Mouse (Mus musculus): Measurements from ENCODE around the gene Olfr784.
"Not testable (repeated sequence)": the region's sequence is repeated elsewhere in the genome, so short reads cannot be mapped to it uniquely, and the experiment has no call there.

The Olfr784 gene

DNA sequence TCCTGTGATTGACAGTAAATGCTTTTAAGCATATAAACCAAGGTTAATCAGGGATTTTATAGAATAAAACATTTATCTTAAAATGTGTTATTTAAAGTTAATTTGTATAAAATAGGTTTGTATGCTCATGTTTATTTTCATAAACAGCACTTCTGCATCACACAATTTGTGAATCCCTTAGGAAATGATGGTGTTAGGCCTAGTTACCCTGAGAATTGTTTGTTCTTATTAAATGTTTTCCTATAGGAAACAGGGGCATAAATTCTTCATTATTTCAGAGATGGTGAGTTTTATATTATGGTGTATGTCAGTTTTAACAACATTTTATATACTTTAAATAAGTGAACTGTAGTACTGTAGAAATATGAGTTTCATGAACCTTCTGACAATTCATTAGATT lies at the start of gene Olfr784:
Gene Olfr784 (plus strand): TSS at position 301 of the 400 bp plus-strand sequence.
- no peak for DNase-seq

DNA sequence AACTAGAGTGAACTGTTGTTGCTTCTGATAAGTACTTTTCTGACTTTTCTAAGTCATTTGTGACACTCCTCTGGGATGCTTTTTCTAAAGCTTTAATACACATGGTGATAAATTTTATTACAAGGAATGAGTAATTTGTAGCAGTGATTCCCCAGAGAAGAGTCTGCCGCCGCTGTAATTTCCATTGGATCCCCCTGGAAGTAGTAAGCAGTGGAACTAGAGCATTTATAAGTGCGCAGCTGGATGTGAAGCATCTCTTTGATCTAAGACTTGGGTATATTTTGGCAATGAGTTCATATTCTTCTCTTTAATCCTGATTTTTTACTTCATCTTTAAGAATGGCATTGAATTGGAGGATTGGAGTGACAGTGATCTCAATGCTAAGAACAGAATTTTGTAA lies 35.3 kb upstream of the Olfr784 start, which contains the start of gene Olfr782:
Gene Olfr782 (plus strand): TSS at position 301 of the 400 bp plus-strand sequence.
- no peak for DNase-seq

DNA sequence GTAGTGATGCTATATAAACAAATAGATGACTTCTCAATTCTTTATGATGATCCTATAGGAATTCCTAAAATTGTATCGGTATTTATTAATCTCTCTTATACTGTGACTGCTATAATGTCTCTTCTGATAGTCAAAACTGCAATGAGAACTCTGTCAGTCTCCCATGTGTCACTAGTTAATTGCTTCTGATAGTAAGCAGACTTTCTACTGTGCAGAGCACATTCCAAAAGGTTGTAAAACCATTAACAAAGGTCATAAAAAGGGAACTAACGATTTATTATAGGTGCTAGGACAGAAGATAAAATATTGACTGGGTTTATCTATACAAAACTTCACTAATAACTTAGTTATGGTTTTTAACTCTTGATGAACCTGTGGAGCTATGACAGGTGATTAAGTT lies 31.4 kb upstream of the Olfr784 start:
- not testable (repeated sequence) for DNase-seq

DNA sequence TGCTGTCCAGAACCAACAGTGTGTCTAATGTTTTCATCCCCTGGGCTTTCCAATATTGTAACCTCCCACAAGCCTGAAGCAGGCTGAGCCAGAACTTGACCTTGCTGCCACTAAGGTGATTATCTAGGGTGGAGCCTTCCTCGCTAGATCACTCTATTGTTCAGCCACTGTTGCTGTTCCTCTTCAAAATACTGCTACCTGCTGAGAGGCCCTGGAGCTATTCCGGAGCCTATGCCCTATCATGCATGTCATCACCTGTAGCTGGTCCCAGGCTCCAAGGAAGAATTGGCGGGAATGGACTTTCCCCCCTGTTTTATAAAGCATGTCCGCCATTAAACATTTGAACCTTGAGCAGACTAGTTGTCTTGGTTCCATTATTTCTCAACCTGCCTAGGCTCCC lies 27.4 kb upstream of the Olfr784 start:
- not testable (repeated sequence) for DNase-seq

DNA sequence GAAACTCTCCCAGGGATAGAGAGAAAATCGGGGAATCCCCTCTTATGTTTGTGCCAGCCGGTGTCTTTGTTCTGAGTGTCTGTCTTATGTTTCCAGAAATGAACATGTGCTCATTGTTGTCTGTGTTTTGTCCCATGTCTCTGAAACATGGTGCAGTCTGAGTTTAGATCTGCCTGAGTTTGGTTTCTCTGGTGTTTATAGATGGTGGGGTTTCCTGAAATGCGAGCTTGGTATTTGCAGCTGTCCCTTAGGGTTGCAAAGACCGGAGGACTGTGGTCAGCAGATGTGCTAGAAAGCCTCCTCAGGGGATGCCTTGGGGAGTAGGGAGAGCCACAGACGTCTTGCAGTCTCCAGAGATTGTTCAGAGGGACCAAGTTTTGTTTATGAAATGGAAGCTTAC lies 26.6 kb upstream of the Olfr784 start:
- DNase-seq: no peak

DNA sequence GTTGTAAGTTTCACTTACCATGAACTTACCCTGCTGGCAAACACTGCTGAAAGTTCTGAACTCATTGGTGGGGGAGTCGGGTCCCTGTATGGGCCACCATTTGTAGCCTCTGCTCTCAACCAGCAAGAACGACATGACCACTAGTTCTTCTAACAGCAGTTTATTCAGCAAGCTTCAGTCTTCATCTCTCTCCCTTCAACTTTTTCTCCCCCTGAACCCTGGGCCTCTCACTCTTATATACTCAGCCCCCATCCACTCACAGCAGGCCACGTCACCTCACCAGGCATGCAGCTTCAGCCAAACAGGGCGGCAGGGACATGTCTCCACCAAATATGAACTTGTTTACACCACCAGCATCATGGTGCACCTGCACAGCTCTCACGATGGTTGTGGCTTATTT lies 9.8 kb upstream of the Olfr784 start:
- DNase-seq: not testable (repeated sequence)

DNA sequence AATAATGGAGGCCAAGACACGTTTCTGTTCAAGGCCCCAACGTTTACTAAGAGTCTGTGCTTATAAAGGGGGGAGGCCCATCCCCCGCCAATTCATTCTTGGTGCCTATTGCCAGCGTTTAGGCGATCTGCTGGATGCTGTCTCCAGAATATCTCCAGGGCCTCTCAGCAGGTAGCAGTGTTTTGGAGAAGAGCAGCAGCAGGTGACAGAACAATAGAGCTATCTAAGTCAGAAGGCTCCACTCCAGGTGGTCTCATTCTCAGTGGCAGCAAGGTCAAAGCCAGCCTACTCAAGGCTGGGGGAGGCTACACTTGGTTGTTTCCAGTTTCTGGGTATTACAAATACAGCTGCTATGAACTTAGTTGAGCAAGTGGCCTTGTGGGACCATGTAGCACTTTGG lies 17.0 kb downstream of the Olfr784 start:
- DNase-seq: no peak

DNA sequence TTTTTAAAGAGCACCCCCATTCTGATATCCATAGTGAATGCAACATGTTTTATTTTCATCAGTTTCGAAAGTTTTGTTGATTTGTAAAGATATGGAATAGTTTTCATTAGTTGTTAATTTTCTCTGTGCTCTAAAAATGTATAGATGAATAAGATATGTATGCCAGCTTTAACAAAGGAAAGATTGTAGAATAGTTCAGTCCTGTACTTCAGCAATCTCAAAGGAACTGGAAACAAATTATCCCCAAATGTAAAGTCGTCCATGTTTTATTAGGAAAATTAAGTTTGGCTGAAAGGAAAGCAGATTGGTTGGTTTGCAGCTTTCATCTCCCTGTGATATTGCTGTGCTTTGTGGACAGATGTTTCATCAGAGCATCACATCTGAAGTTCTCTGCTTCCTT lies 21.2 kb downstream of the Olfr784 start, which contains the start of gene Olfr785:
Gene Olfr785 (plus strand): TSS at position 301 of the 400 bp plus-strand sequence.
- no peak for DNase-seq

DNA sequence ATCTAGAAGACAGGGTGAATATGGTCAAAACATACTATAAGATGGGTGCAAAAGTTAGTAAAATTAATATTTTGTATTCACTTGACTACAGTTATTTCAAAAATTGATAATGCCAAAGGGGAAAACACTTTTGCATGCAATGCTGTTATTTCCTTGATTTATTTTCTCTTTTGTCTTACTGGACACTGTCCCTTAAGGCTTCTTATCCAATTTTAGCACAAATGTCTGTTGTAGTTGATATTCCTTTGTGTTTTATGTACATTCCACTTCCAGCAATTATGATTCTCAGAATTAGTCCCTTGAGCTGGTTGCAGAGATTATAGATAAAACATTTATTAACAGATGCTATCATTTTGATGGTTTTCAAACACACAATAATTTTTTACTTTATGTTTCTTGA lies 43.1 kb downstream of the Olfr784 start, which contains the start of gene Olfr786:
Gene Olfr786 (plus strand): TSS at position 301 of the 400 bp plus-strand sequence.
- DNase-seq: no peak

Data from kidney, postnatal 10 days (tissue).